Mouse (Mus musculus) CH12.LX (cell line): ENCODE measurements around the gene Bckdha. TPM values are rescaled to one million over a fixed set of nuclear protein-coding genes. Genes with fewer than 3 reads are reported as not detected.

ENCODE experiments used
- DNase-seq: peaks from one replicate; pipeline ENCODE4 v3.0.0-alpha.2; 2013; ENCODE audit errors: extremely low read depth
- H3K27ac ChIP-seq: 2 replicates; pipeline ENCODE4 v1.5.1; 2012; ENCODE audit warnings: low read depth, mild to moderate bottlenecking, control low read depth, moderate library complexity; ENCODE audit not compliant: insufficient read depth
- H3K27me3 ChIP-seq: replicated peaks from 2 replicates; pipeline ENCODE3; 2012; ENCODE audit warnings: inconsistent platforms
- H3K36me3 ChIP-seq, 2 experiments: replicated peaks in 1 of 2; 2 replicates each; pipeline versions ENCODE3 to v1.6.1; 2012; ENCODE audit warnings: inconsistent platforms in 1 of 2, low read length in 1 of 2, mild to moderate bottlenecking in 1 of 2, mixed read lengths in 1 of 2, moderate library complexity in 1 of 2; ENCODE audit not compliant: control insufficient read depth in 1 of 2, insufficient read depth in 1 of 2
- H3K4me1 ChIP-seq, 2 experiments: 2 replicates each; pipeline ENCODE4 v1.6.1; 2012; ENCODE audit warnings: inconsistent platforms in 1 of 2, moderate library complexity in 1 of 2; ENCODE audit not compliant: insufficient read depth in 2 of 2, control insufficient read depth in 1 of 2
- H3K4me2 ChIP-seq: 2 replicates; pipeline ENCODE4 v1.6.1; 2012; ENCODE audit warnings: low read depth, mild to moderate bottlenecking, control low read depth; ENCODE audit not compliant: poor library complexity, insufficient read depth, severe bottlenecking
- H3K4me3 ChIP-seq, 3 experiments: fragments of 150-350 bp in 1 of 3; sonication (generic) in 1 of 3; replicated peaks in 1 of 3; 2 replicates each; pipeline versions ENCODE3 to v1.5.1; 2011 to 2012; ENCODE audit warnings: low read depth in 2 of 3, low read length in 2 of 3, mild to moderate bottlenecking in 2 of 3, moderate library complexity in 2 of 3, control low read depth in 1 of 3, improper control_type of control experiment in 1 of 3, inconsistent platforms in 1 of 3, mixed read lengths in 1 of 3; ENCODE audit not compliant: poor library complexity in 1 of 3
- H3K79me2 ChIP-seq: replicated peaks from 2 replicates; pipeline ENCODE4 v1.6.1; 2012; ENCODE audit warnings: mild to moderate bottlenecking, moderate library complexity; ENCODE audit not compliant: control insufficient read depth, poor library complexity, insufficient read depth, severe bottlenecking; ENCODE audit errors: extremely low read depth
- H3K9ac ChIP-seq: 2 replicates; pipeline ENCODE4 v1.6.1; 2012; ENCODE audit warnings: low read depth, mild to moderate bottlenecking, control low read depth, moderate library complexity; ENCODE audit not compliant: insufficient read depth
- H3K9me3 ChIP-seq: replicated peaks from 2 replicates; pipeline ENCODE3; 2012; ENCODE audit warnings: low read length, inconsistent platforms, mixed read lengths
- BHLHE40 ChIP-seq: IDR thresholded peaks from 2 replicates; pipeline ENCODE4 v1.6.1; 2011; ENCODE audit warnings: mild to moderate bottlenecking, low read depth, low read length, improper control_type of control experiment
- ELF1 ChIP-seq: IDR thresholded peaks from 2 replicates; pipeline ENCODE4 v1.6.1; 2014; ENCODE audit warnings: low read depth, mild to moderate bottlenecking, inconsistent platforms, low read length, improper control_type of control experiment
- ETS1 ChIP-seq: conservative IDR thresholded peaks from 2 replicates; pipeline ENCODE4 v1.6.1; 2012; ENCODE audit warnings: low read depth, mild to moderate bottlenecking, inconsistent platforms, low read length, improper control_type of control experiment, moderate library complexity
- IRF4 ChIP-seq: IDR thresholded peaks from 2 replicates; pipeline ENCODE4 v1.6.1; 2014; ENCODE audit warnings: low read depth, mild to moderate bottlenecking, inconsistent platforms, low read length, improper control_type of control experiment
- JUN ChIP-seq: IDR thresholded peaks from 2 replicates; pipeline ENCODE4 v1.6.1; 2011; ENCODE audit warnings: low read depth, mild to moderate bottlenecking, low read length, improper control_type of control experiment, moderate library complexity; ENCODE audit not compliant: insufficient read depth
- KAT2A ChIP-seq: IDR thresholded peaks from 2 replicates; pipeline ENCODE4 v1.6.1; 2012; ENCODE audit warnings: low read length, improper control_type of control experiment, inconsistent platforms; ENCODE audit not compliant: insufficient replicate concordance
- MAX ChIP-seq: IDR thresholded peaks from 2 replicates; pipeline ENCODE4 v1.6.1; 2011; ENCODE audit warnings: low read length, improper control_type of control experiment
- MEF2A ChIP-seq: IDR thresholded peaks from 2 replicates; pipeline ENCODE4 v1.6.1; 2014; ENCODE audit warnings: low read depth, mild to moderate bottlenecking, inconsistent platforms, low read length, improper control_type of control experiment, borderline replicate concordance
- MYC ChIP-seq: IDR thresholded peaks from 2 replicates; pipeline ENCODE4 v1.6.1; 2011; ENCODE audit warnings: low read depth, mild to moderate bottlenecking, improper control_type of control experiment, low read length
- PAX5 ChIP-seq: IDR thresholded peaks from 2 replicates; pipeline ENCODE4 v1.6.1; 2012; ENCODE audit warnings: low read length, inconsistent platforms, mixed read lengths
- POLR2AphosphoS2 ChIP-seq: IDR thresholded peaks from 2 replicates; pipeline ENCODE4 v1.6.1; 2011; ENCODE audit warnings: low read depth, low read length, improper control_type of control experiment
- USF2 ChIP-seq: conservative IDR thresholded peaks from 2 replicates; pipeline ENCODE4 v1.6.1; 2011; ENCODE audit warnings: low read depth, low read length, improper control_type of control experiment
- ZKSCAN1 ChIP-seq: IDR thresholded peaks from 2 replicates; pipeline ENCODE4 v1.6.1; 2012; ENCODE audit warnings: low read depth, inconsistent platforms, low read length, improper control_type of control experiment, borderline replicate concordance
- dilution Hi-C: fragments of 300-500 bp; cut with MboI; formaldehyde crosslinking; loops from 2 replicates; pipeline ENCODE4 v1.14.3; 2020; ENCODE audit warnings: low sequenced_read_pairs; ENCODE audit not compliant: extremely low pct_unique_long_range_greater_than_20kb, extremely low pct_ligation_motif_present
- in situ Hi-C: fragments of 300-500 bp; cut with MboI; formaldehyde crosslinking; loops from 3 replicates; pipeline ENCODE4 v1.14.3; 2019; ENCODE audit warnings: low sequenced_read_pairs, low pct_ligation_motif_present, low pct_unique_long_range_greater_than_20kb, mixed read lengths
- polyA plus RNA-seq: library from polyadenylated mRNA; unstranded; fragments of >175 nt; gene quantifications from 2 replicates; pipeline ENCODE4 v1.2.1, GENCODE M21; 2012; ENCODE audit warnings: low read depth; ENCODE audit not compliant: insufficient read length
- total RNA-seq, 2 experiments: library from RNA; depleted of rRNA; stranded (reverse); fragments of 300-350 nt in 1 of 2; fragments of >200 nt in 1 of 2; gene quantifications; 2 replicates each; pipeline ENCODE4 v1.2.3; 2012 to 2014

Gene Bckdha
- total and polyA plus RNA-seq, 3 experiments, result 17.2 to 21.4 (median 19.9) TPM

GRCm38 (mm10) chr7:25627431-25628322 lies 31.1 kb downstream of the Bckdha start:
- Histone ChIP-seq H3K36me3 (peaks cover 22 to 61% of the 10 kb centered on the region in 2 experiments), H3K79me2 (no peaks in the 10 kb centered on the region), H3K4me3 (no peak overlapping the region), H3K4me1 (peaks cover 0 to 11% of the 10 kb centered on the region in 2 experiments; a peak in 3 of 4 replicates), H3K27ac (no peak overlapping the region), H3K27me3 (no peaks in the 10 kb centered on the region), H3K4me2 (no peak overlapping the region), H3K9me3 (no peaks in the 10 kb centered on the region), H3K9ac (no peak overlapping the region)
- in situ Hi-C loops (no loop called here), dilution Hi-C loops (no loop called here)
- TF ChIP-seq MYC, result no peak
- no peak for TF ChIP-seq ZKSCAN1
- no peak for TF ChIP-seq JUN
- no peak for TF ChIP-seq PAX5
- no peak for TF ChIP-seq MAX
- no peak for TF ChIP-seq USF2
- no peak for TF ChIP-seq ELF1
- TF ChIP-seq ETS1, result no peak
- DNase-seq, result no peak

GRCm38 (mm10) chr7:25626509-25627430 lies 32.0 kb downstream of the Bckdha start, which contains the start of gene B3gnt8:
B3gnt8 (plus strand) TSS chr7:25626654.
- H3K4me3 ChIP-seq, result no peak within 1 kb of the TSS
- TF ChIP-seq MYC (no peak), ETS1 (no peak), IRF4 (no peak), MEF2A (no peak), KAT2A (no peak), POLR2AphosphoS2 (no peak), BHLHE40 (no peak), PAX5 (no peak)
- in situ Hi-C loops, result no loop called here
- H3K27ac ChIP-seq, result no peak within 1 kb of the TSS
- peaks cover 22 to 69% of the 10 kb centered on the region in 2 experiments for H3K36me3 ChIP-seq
- H3K79me2 ChIP-seq, result no peaks in the 10 kb centered on the region
- H3K4me2 ChIP-seq, result no peak within 1 kb of the TSS
- H3K9ac ChIP-seq, result no peak within 1 kb of the TSS
- H3K27me3 ChIP-seq, result no peaks in the 10 kb centered on the region
- peaks cover 0 to 3% of the 10 kb centered on the region in 2 experiments; a peak in 1 of 4 replicates for H3K4me1 ChIP-seq
- dilution Hi-C loops, result no loop called here
- H3K9me3 ChIP-seq, result no peaks in the 10 kb centered on the region
- DNase-seq, result no peak
